Mouse (Mus musculus) liver, postnatal 0 days (tissue): ENCODE data around the gene Esf1.

ENCODE experiments used
- CTCF ChIP-seq: sonication (generic); IDR thresholded peaks from 2 replicates; pipeline ENCODE4 v1.5.1; 2016; ENCODE audit warnings: antibody characterized with exemption, low read depth
- EP300 ChIP-seq: IDR thresholded peaks from 2 replicates; pipeline ENCODE4 v1.6.1; 2016; ENCODE audit warnings: antibody characterized with exemption, low read depth, mild to moderate bottlenecking

DNA sequence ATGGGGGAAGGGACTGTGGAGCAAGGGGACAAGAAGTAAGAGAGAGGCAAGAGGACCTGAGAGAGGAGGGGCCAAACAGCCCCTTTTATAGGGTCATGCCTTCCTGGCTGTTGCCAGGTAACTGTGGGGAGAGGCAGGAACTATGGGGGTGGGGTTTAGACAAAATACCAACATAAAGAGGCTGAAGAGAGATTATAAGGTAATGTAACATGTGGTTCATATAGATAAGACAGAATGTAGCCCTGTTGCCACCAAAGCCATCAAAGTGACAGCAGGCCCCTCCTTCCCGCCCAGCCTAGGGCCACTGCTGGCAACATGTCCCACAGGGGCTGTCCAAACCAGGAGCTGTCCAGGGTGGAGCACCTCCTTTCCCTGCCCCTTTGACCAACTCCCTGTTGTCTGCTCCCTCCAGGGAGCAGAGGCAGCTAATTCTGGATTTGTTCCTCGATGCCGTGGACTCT, 73.2 kb downstream of the Esf1 start:
- TF ChIP-seq CTCF, result no peak
- TF ChIP-seq EP300, result peak; percentile 94
